ENCODE assay signal across 8 mouse cellular contexts in genomic region chr10:111508324-111509080, GRCm38 (mm10). TPM values are rescaled to one million over a fixed set of nuclear protein-coding genes. Genes with fewer than 3 reads are reported as not detected.
DNase-seq lines count a peak whose midpoint lies in the region; ATAC-seq and TF ChIP-seq lines count a peak whose summit lies in the region.

No protein-coding gene starts in this region.

- no peak for TF ChIP-seq CTCF in left cerebral cortex, adult 2 months (IDR thresholded peaks at IDR 0.05)

- H3K4me3 ChIP-seq in left cerebral cortex, adult 2 months: peak overlapping the region; percentile 80
- peak overlapping the region; percentile 63 for H3K4me3 ChIP-seq in embryonic facial prominence, embryonic 11.5 days (ENCODE audit: low read depth, low read length)
- peak overlapping the region; percentile 93 for H3K4me3 ChIP-seq in intestine, embryonic 15.5 days (replicated peaks)
- H3K4me3 ChIP-seq in neural tube, embryonic 13.5 days: peak overlapping the region; percentile 66

- H3K9me3 ChIP-seq in embryonic facial prominence, embryonic 11.5 days (replicated peaks; ENCODE audit: control insufficient read depth, low read length): no peaks in the 10 kb centered on the region
- no peaks in the 10 kb centered on the region for H3K9me3 ChIP-seq in intestine, embryonic 15.5 days
- H3K9me3 ChIP-seq in neural tube, embryonic 13.5 days: no peaks in the 10 kb centered on the region

- no peaks in the 10 kb centered on the region for H3K36me3 ChIP-seq in embryonic facial prominence, embryonic 11.5 days (replicated peaks; ENCODE audit: control insufficient read depth, insufficient read depth, low read depth, low read length)
- no peaks in the 10 kb centered on the region for H3K36me3 ChIP-seq in intestine, embryonic 15.5 days
- H3K36me3 ChIP-seq in neural tube, embryonic 13.5 days: no peaks in the 10 kb centered on the region

- ATAC-seq in embryonic facial prominence, embryonic 11.5 days (replicated peaks; ENCODE audit: insufficient number of reproducible peaks, low FRiP score, low TSS enrichment, low read depth): no peak
- ATAC-seq in intestine, embryonic 15.5 days: no peak
- ATAC-seq in neural tube, embryonic 13.5 days (ENCODE audit: low read depth): no peak

- no peaks in the 10 kb centered on the region for H3K27me3 ChIP-seq in embryonic facial prominence, embryonic 11.5 days (ENCODE audit: control insufficient read depth, insufficient read depth, low read length)
- H3K27me3 ChIP-seq in intestine, embryonic 15.5 days (replicated peaks): no peaks in the 10 kb centered on the region
- H3K27me3 ChIP-seq in neural tube, embryonic 13.5 days: no peaks in the 10 kb centered on the region

- peak overlapping the region; percentile 35 for H3K4me2 ChIP-seq in embryonic facial prominence, embryonic 11.5 days (ENCODE audit: low read depth, low read length)
- H3K4me2 ChIP-seq in intestine, embryonic 15.5 days (replicated peaks): peak overlapping the region; percentile 91
- peak overlapping the region; percentile 72 for H3K4me2 ChIP-seq in neural tube, embryonic 13.5 days

- intact Hi-C loops in left cerebral cortex, adult 2 months (cut with DNase I): loop anchor here (5.0 to 10.0 kb wide), 3 partner anchors 149 to 656 kb away; partner anchors contain the start of genes Caps2 and Glipr1l3

- peak overlapping the region; percentile 93 for H3K9ac ChIP-seq in embryonic facial prominence, embryonic 11.5 days (replicated peaks; ENCODE audit: low read length)
- H3K9ac ChIP-seq in intestine, embryonic 15.5 days: peak overlapping the region; percentile 96
- peak overlapping the region; percentile 92 for H3K9ac ChIP-seq in neural tube, embryonic 13.5 days

- peak overlapping the region; percentile 85 for H3K27ac ChIP-seq in left cerebral cortex, adult 2 months
- H3K27ac ChIP-seq in embryonic facial prominence, embryonic 11.5 days (replicated peaks; ENCODE audit: low read depth, low read length): no peak overlapping the region; the same call in 1 of the 2 replicates
- H3K27ac ChIP-seq in intestine, embryonic 15.5 days: no peak overlapping the region
- peak overlapping the region; percentile 96 for H3K27ac ChIP-seq in neural tube, embryonic 13.5 days (replicated peaks)

- H3K4me1 ChIP-seq in embryonic facial prominence, embryonic 11.5 days (ENCODE audit: control insufficient read depth, insufficient read depth, low read length): no peaks in the 10 kb centered on the region; the same call in 1 of the 2 replicates
- H3K4me1 ChIP-seq in intestine, embryonic 15.5 days (replicated peaks): peaks cover 18% of the 10 kb centered on the region
- peaks cover 38% of the 10 kb centered on the region for H3K4me1 ChIP-seq in neural tube, embryonic 13.5 days (replicated peaks)

- 4% methylated on average over 7 of the region's 7 CpGs for WGBS in embryonic facial prominence, embryonic 11.5 days
- 9% methylated on average over 7 of the region's 7 CpGs for WGBS in intestine, embryonic 15.5 days
- 15% methylated on average over 7 of the region's 7 CpGs for WGBS in neural tube, embryonic 13.5 days

- no peak for DNase-seq in left cerebral cortex, adult 2 months (ENCODE audit: extremely low spot score in 1 of 2, low spot score in 2 of 2)
- DNase-seq in left cerebral cortex, adult 9 months (ENCODE audit: low spot score in 2 of 2): no peak
- no peak for DNase-seq in embryonic facial prominence, embryonic 11.5 days (ENCODE audit: low spot score)
- no peak for DNase-seq in adrenal gland, postnatal 36 days
- DNase-seq in embryo, embryonic 9.5 days (ENCODE audit: extremely low spot score): no peak
- no peak for DNase-seq in right cerebral cortex, postnatal 4 days

RNA-seq across cellular contexts. Expression of gene Phlda1, which starts 2.4 kb away (rescaled TPM):
- total RNA-seq in left cerebral cortex, adult 2 months (2021): 10 to 100 TPM; 31.3 to 42.2 TPM
- 25.6 and 26.9 TPM in 2 replicates for polyA plus RNA-seq in embryonic facial prominence, embryonic 11.5 days (2014; fragmentation: Nextera tagmentation; extraction: Ambion mirVana)
- polyA plus RNA-seq in intestine, embryonic 15.5 days (2015; fragmentation: Nextera tagmentation; extraction: Ambion mirVana): 38.6 and 43.2 TPM in 2 replicates
- 101 and 106 TPM in 2 replicates for polyA plus RNA-seq in neural tube, embryonic 13.5 days (2015; fragmentation: Nextera tagmentation; extraction: Ambion mirVana)
- 100 to 1,000 TPM; 120 to 126 TPM for total RNA-seq in adrenal gland, postnatal 36 days (2021)

RNA-seq across cellular contexts. Expression of gene Nap1l1, which starts 35.5 kb away (rescaled TPM):
- total RNA-seq in left cerebral cortex, adult 2 months (2021): 100 to 1,000 TPM; 217 to 237 TPM
- polyA plus RNA-seq in embryonic facial prominence, embryonic 11.5 days (2014; fragmentation: Nextera tagmentation; extraction: Ambion mirVana): 407 and 443 TPM in 2 replicates
- 168 and 196 TPM in 2 replicates for polyA plus RNA-seq in intestine, embryonic 15.5 days (2015; fragmentation: Nextera tagmentation; extraction: Ambion mirVana)
- 195 and 201 TPM in 2 replicates for polyA plus RNA-seq in neural tube, embryonic 13.5 days (2015; fragmentation: Nextera tagmentation; extraction: Ambion mirVana)
- 100 to 1,000 TPM; 140 to 149 TPM for total RNA-seq in adrenal gland, postnatal 36 days (2021)

Comparison
In these comparisons a context has a peak if more than half of its experiments do, and no peak if none do; other contexts are left out.
1. H3K27ac ChIP-seq: peak in left cerebral cortex, adult 2 months (single experiment) and neural tube, embryonic 13.5 days (single experiment); none in embryonic facial prominence, embryonic 11.5 days (single experiment) and intestine, embryonic 15.5 days (single experiment).
2. H3K4me2 ChIP-seq: peak in every context shown above with its lines; median percentile 91 in intestine, embryonic 15.5 days; 72 in neural tube, embryonic 13.5 days; 35 in embryonic facial prominence, embryonic 11.5 days.
3. Peak in every context shown above with its lines, with median percentiles within 50 percentile points of each other: H3K4me3 ChIP-seq and H3K9ac ChIP-seq.